Mouse (Mus musculus) left cerebral cortex, adult 8-10 months (tissue): ENCODE measurements at regions not wholly inside any gene's neighbourhood (a gene's known extent, or its start where the extent isn't known, plus 50 kb on each side); places are given as distances from the start of the nearest gene placed in this dataset.

Experiments used
- DNase-seq, 2 experiments: peaks; one replicate each; pipeline ENCODE4 v3.0.0; 2022; ENCODE audit warnings: low spot score in 2 of 2

DNA sequence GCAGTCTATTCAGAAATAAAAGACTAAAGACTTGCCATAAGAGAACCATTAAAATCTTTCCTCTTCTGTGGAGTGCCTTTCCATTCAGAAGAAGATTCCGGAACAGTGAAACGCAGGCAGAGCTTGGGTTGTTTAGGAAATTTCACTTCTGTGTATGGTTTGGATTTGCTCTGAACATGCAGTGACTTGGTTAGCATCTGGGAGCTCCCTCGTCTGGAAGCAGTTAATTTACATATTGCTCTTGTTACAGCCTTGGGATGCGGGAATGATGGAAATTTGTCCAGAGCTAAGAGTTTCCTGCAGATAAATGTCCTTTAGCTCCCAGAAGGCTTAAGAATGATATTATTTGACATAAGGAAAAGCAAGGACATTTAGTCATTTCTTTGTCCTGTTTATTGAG, 56.4 kb upstream of the Itga6 start:
- no peak for DNase-seq

DNA sequence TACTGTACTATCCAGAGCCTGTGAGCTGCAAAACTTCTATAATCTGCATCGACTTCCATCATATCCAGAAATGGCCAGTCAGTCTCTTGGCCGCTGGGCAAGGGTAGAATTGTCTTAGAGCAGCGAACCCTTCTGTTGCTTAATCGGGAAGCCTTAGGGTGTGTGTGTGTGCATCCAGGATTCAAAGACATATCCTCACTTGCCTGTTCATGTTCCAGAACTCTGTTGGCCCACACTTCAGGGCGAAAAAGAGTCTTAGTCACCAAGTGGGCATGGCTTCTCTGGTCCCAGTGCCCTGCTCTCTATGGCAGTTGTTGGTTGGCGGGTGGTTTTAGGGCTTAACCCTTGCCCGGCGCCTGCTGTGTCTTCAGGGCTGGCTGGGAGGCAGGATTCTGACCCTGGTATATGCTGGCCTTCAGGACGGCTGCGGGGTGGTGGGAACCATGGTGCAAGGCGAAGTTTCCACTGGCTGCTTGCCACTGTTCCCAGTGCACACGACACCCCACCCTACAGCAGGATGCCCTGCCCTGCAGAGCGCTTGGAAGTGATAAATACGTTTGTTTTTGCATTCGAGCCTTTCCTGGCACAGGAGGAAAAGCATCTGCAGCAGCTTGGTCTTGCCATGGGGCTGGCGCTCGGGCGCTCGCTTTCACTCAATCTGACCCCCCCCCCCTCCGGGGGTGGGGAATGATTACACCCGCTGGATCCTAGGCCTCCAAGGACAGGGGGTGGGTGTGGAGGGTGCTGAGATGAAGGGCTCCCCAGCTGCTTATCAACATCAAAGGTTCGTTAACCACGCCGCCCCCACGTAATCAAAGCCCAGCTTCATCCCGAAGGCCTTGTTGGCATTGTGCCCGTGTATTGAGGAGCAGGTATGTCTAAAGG, 54.9 kb upstream of the Itga6 start:
- DNase-seq: no peak

DNA sequence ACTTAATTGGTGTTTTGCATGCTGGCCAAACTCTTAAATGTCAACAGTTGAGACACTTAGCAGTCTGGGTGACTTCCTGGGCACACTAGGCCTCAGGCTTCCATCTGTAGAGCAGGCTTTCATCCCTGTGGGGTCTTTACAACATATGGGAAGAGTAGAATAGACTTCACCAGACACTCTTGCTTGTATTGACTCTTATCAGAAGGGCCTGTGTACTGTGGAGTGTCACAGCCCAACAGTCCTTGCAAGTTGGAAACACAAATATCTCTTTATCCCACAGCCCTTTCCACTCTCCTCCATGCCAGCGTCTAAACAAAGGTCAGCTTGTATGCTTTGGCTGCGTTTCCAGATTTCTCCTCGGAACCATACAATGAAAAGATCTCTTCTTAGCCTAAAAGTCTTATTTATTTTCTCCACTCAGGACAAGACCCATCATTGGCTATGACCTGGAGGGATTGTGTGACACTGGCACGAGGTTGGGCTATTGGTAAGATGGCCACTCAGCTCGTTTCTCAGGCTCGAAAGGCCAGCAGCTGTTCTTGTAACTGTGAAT, 50.6 kb upstream of the Itga6 start:
- DNase-seq: no peak
